Mouse (Mus musculus) lung, embryonic 16.5 days (tissue): ENCODE data around the gene Nfkb2. TPM values are rescaled to one million over a fixed set of nuclear protein-coding genes. Genes with fewer than 3 reads are reported as not detected.

ENCODE experiments used
- ATAC-seq: fragments of 200-750 bp; cut with Nextera tagmentation; 2 replicates; pipeline ENCODE4 v1.8.0; 2017; ENCODE audit warnings: low read depth, mild to moderate bottlenecking, moderate library complexity
- H3K27ac ChIP-seq: fragments of 300-500 bp; sonication (generic); 2 replicates; pipeline ENCODE4 v1.5.1; 2014; ENCODE audit warnings: mild to moderate bottlenecking, control low read depth, low read length
- H3K27me3 ChIP-seq: fragments of 300-500 bp; sonication (generic); 2 replicates; pipeline ENCODE4 v1.6.1; 2014; ENCODE audit warnings: low read depth, low read length, mixed read lengths; ENCODE audit not compliant: control insufficient read depth, insufficient read depth
- H3K36me3 ChIP-seq: fragments of 300-500 bp; sonication (generic); 2 replicates; pipeline ENCODE4 v1.6.1; 2014; ENCODE audit warnings: low read length; ENCODE audit not compliant: control insufficient read depth, insufficient read depth
- H3K4me1 ChIP-seq: fragments of 300-500 bp; sonication (generic); replicated peaks from 2 replicates; pipeline ENCODE4 v1.6.1; 2014; ENCODE audit warnings: low read length, mixed read lengths; ENCODE audit not compliant: control insufficient read depth, insufficient read depth
- H3K4me2 ChIP-seq: fragments of 300-500 bp; sonication (generic); 2 replicates; pipeline ENCODE4 v1.6.1; 2014; ENCODE audit warnings: low read depth, low read length, control low read depth
- H3K4me3 ChIP-seq: fragments of 300-500 bp; sonication (generic); 2 replicates; pipeline ENCODE4 v1.5.1; 2014; ENCODE audit warnings: mild to moderate bottlenecking, low read length, control low read depth
- H3K9ac ChIP-seq: fragments of 300-500 bp; sonication (generic); 2 replicates; pipeline ENCODE4 v1.6.1; 2014; ENCODE audit warnings: low read length, control low read depth
- H3K9me3 ChIP-seq: fragments of 300-500 bp; sonication (generic); 2 replicates; pipeline ENCODE4 v1.6.1; 2016; ENCODE audit warnings: low read length; ENCODE audit not compliant: control insufficient read depth
- WGBS: fragments of 180-500 bp; shearing (Covaris S2); extraction: QIAGEN DNeasy Blood & Tissue Kit; methylation state at CpG from one replicate; pipeline ENCODE4 v1.1.7; 2014; 5-methylcytosine and 5-hydroxymethylcytosine counted together
- polyA plus RNA-seq: library from polyadenylated mRNA; unstranded; fragments of >200 nt; fragmentation: Nextera tagmentation; extraction: Ambion mirVana; gene quantifications from 2 replicates; pipeline ENCODE4 v1.2.1, GENCODE M21; 2015

Gene Nfkb2
- polyA plus RNA-seq, 1 experiment from 2014 or later: 8.3 TPM

- Histone ChIP-seq H3K4me3 (no peak overlapping the region), H3K27me3 (no peaks in the 10 kb centered on the region), H3K4me2 (no peak overlapping the region), H3K9me3 (no peaks in the 10 kb centered on the region), H3K4me1 (peaks cover 13% of the 10 kb centered on the region), H3K27ac (no peak overlapping the region), H3K36me3 (no peaks in the 10 kb centered on the region), H3K9ac (no peak overlapping the region)
- WGBS: 50% methylated on average over 7 of the region's 7 CpGs
- ATAC-seq: no peak
Observed at GRCm38 (mm10) chr19:46332721-46333339, 28.7 kb downstream of the Nfkb2 start.

GRCm38 (mm10) chr19:46333906-46334305, 29.8 kb downstream of the Nfkb2 start:
- no peak overlapping the region for H3K27ac ChIP-seq
- peaks cover 14% of the 10 kb centered on the region for H3K4me1 ChIP-seq
- 80% methylated on average over 3 of the region's 3 CpGs for WGBS
- no peak overlapping the region for H3K4me3 ChIP-seq
- H3K27me3 ChIP-seq: no peaks in the 10 kb centered on the region
- no peaks in the 10 kb centered on the region for H3K9me3 ChIP-seq
- no peak overlapping the region for H3K9ac ChIP-seq
- no peak for ATAC-seq
- no peaks in the 10 kb centered on the region for H3K36me3 ChIP-seq
- no peak overlapping the region for H3K4me2 ChIP-seq

- 31% methylated on average over 15 of the region's 15 CpGs for WGBS
- H3K27me3 ChIP-seq: no peaks in the 10 kb centered on the region
- peaks cover 15% of the 10 kb centered on the region for H3K4me1 ChIP-seq
- ATAC-seq: no peak
- H3K9me3 ChIP-seq: no peaks in the 10 kb centered on the region
- H3K9ac ChIP-seq: peak overlapping the region; percentile 88
- H3K36me3 ChIP-seq: no peaks in the 10 kb centered on the region
- H3K4me3 ChIP-seq: peak overlapping the region; percentile 86
- H3K4me2 ChIP-seq: peak overlapping the region; percentile 73
- H3K27ac ChIP-seq: peak overlapping the region; percentile 7; the same call in 1 of the 2 replicates
Observed at GRCm38 (mm10) chr19:46337719-46338330, 33.7 kb downstream of the Nfkb2 start.

GRCm38 (mm10) chr19:46338331-46338936, 34.3 kb downstream of the Nfkb2 start, which contains the start of gene Cuedc2:
Gene Cuedc2, minus strand, starts transcription at chr19:46338702.
- Histone ChIP-seq H3K4me1 (peaks cover 15% of the 10 kb centered on the region), H3K27me3 (no peaks in the 10 kb centered on the region), H3K4me3 (peak within 1 kb of the TSS; percentile 86), H3K9ac (peak within 1 kb of the TSS; percentile 88), H3K27ac (peak within 1 kb of the TSS; percentile 69), H3K4me2 (peak within 1 kb of the TSS; percentile 73), H3K9me3 (no peaks in the 10 kb centered on the region), H3K36me3 (no peaks in the 10 kb centered on the region)
- peak; percentile 92 for ATAC-seq
- under 1% methylated on average over 31 of the region's 31 CpGs for WGBS

- peaks cover 15% of the 10 kb centered on the region for H3K4me1 ChIP-seq
- WGBS: 53% methylated on average over 6 of the region's 6 CpGs
- ATAC-seq: peak; percentile 32; the same call in 1 of the 2 replicates
- peak overlapping the region; percentile 62 for H3K9ac ChIP-seq
- peak overlapping the region; percentile 73 for H3K4me2 ChIP-seq
- no peaks in the 10 kb centered on the region for H3K36me3 ChIP-seq
- no peaks in the 10 kb centered on the region for H3K9me3 ChIP-seq
- peaks cover 2% of the 10 kb centered on the region; the same call in 1 of the 2 replicates for H3K27me3 ChIP-seq
- peak overlapping the region; percentile 69 for H3K27ac ChIP-seq
- peak overlapping the region; percentile 86 for H3K4me3 ChIP-seq
Observed at GRCm38 (mm10) chr19:46338942-46339286, 34.8 kb downstream of the Nfkb2 start.

- peak overlapping the region; percentile 69 for H3K27ac ChIP-seq
- peak; percentile 29 for ATAC-seq
- H3K36me3 ChIP-seq: no peaks in the 10 kb centered on the region
- H3K4me2 ChIP-seq: peak overlapping the region; percentile 73; the same call in 1 of the 2 replicates
- 58% methylated on average over 7 of the region's 7 CpGs for WGBS
- peaks cover 15% of the 10 kb centered on the region for H3K4me1 ChIP-seq
- peaks cover 4% of the 10 kb centered on the region; the same call in 1 of the 2 replicates for H3K27me3 ChIP-seq
- peak overlapping the region; percentile 62 for H3K9ac ChIP-seq
- H3K9me3 ChIP-seq: no peaks in the 10 kb centered on the region
- H3K4me3 ChIP-seq: no peak overlapping the region; the same call in 1 of the 2 replicates
Observed at GRCm38 (mm10) chr19:46339287-46339971, 35.3 kb downstream of the Nfkb2 start.

- Histone ChIP-seq H3K9ac (no peak overlapping the region), H3K27me3 (peaks cover 4% of the 10 kb centered on the region; the same call in 1 of the 2 replicates), H3K4me2 (no peak overlapping the region), H3K36me3 (no peaks in the 10 kb centered on the region), H3K9me3 (no peaks in the 10 kb centered on the region), H3K4me3 (no peak overlapping the region), H3K27ac (no peak overlapping the region), H3K4me1 (peaks cover 12% of the 10 kb centered on the region)
- 22% methylated on average over 7 of the region's 7 CpGs for WGBS
- no peak for ATAC-seq
Observed at GRCm38 (mm10) chr19:46344710-46345419, 40.7 kb downstream of the Nfkb2 start.

GRCm38 (mm10) chr19:46347146-46347545, 43.0 kb downstream of the Nfkb2 start:
- Histone ChIP-seq H3K27me3 (peaks cover 4% of the 10 kb centered on the region; the same call in 1 of the 2 replicates), H3K27ac (no peak overlapping the region), H3K4me2 (no peak overlapping the region), H3K9ac (no peak overlapping the region), H3K9me3 (no peaks in the 10 kb centered on the region), H3K4me1 (peaks cover 15% of the 10 kb centered on the region), H3K4me3 (no peak overlapping the region), H3K36me3 (no peaks in the 10 kb centered on the region)
- WGBS: 100% methylated on average over 1 of the region's 1 CpGs
- no peak for ATAC-seq
